Mouse (Mus musculus): ENCODE results near the gene Ipo9.
"Not testable (repeated sequence)": the region's sequence is repeated elsewhere in the genome, so short reads cannot be mapped to it uniquely, and the experiment has no call there.

Gene Ipo9

GRCm38 (mm10) chr1:135427390-135427789 is 2.9 kb downstream of the Ipo9 start:
- no peak for DNase-seq (ENCODE audit: low spot score)

DNA sequence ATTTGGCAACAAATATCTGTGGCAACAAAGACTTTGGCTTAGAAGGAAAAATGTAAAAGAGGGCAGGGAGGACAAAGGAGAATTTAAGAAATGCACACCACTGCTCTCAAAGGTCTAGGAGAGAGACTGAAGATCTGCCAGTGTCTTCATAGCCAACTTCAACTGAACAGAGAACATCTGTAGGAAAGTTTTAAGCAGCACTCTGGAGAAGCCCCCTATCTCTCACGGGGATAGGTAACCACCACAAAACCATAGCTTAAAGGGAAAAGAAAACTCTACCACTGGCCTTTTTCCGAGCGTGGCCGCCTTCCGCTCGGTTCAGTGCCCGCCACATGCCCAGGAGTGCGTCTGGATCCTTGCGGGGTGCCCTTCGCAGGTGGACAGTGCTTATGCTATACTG is 3.7 kb downstream of the Ipo9 start:
- DNase-seq (ENCODE audit: low spot score): no peak

DNA sequence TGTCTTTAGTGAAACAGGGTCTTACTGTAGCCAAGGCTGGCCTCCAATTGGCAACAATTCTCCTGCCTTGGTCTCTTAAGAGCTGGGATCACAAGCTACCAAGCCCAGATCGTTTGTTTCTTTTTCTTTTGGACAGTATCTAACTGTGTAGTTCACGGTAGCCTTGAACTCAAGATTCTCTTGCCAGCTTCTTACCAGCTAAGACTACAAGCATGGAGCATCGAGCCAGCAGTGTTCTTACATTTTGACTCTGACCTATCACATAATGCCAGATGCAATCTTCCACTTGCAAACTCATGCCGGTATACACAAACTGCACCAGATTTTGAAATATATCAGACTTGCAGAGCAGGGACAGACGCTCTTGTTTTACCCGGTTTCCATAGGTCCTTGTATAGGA is 7.5 kb downstream of the Ipo9 start:
- no peak for DNase-seq (ENCODE audit: low spot score)

- DNase-seq (ENCODE audit: low spot score): no peak
These were observed 16.3 kb downstream of the Ipo9 start for GRCm38 (mm10) chr1:135413996-135414395.

DNA sequence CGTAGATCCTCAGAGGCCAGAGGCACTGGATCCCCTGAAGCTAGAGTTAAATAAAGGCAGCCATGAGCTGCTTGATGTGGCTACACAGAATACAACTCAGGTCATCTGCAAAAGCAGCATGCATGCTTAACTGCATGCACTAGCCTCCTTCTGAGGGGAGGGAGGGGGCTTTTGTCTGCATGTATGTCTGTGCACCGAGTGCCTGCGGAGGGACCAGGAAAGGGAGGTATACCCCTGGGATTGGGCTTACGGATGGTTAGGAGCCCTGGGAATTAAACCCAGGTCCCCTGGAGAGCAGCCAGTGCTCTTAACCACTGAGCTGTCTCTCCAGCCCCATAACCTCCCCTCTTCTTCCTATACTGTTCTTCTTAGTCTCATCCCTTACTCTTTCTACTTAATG is 18.2 kb downstream of the Ipo9 start:
- DNase-seq (ENCODE audit: low spot score): no peak

DNA sequence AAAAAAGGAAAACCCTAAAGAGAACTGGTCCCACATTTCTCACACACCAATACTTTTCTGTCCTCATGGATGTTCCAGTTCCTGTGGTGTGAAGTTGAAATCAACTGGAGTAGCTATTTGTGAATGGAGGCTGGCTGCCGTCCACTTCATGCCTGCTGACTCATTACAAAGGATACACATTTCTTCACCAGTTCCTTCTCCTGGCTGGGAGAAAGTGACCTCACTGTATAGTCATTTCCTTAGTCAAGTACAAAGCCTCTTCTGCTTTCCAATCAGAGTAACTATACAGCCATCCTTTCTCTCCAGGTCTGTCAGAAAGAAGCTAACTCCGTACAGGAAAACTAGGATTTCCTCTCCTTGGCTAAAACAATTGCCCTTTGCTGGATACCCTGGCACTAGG is 19.3 kb downstream of the Ipo9 start:
- DNase-seq (ENCODE audit: low spot score): no peak

DNA sequence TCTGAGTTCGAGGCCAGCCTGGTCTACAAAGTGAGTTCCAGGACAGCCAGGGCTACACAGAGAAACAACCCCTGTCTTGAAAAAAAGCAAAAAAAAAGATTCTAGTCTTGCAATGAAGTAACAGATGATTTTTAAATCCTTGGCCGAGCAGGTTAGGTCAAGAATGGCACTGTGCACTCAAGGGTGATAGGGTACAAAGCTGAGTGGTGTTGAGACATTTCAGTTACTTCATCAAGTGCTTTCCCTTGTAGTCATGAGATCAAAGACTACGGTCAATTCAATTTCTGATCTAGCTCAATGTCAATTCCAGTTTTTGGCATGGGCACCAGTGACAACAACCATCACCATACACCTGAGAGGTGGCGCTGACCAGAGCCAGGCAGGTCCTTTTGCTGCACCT is 21.3 kb downstream of the Ipo9 start:
- no peak for DNase-seq (ENCODE audit: low spot score)

- DNase-seq (ENCODE audit: low spot score): no peak
These were observed 24.9 kb downstream of the Ipo9 start for GRCm38 (mm10) chr1:135405356-135405755.

DNA sequence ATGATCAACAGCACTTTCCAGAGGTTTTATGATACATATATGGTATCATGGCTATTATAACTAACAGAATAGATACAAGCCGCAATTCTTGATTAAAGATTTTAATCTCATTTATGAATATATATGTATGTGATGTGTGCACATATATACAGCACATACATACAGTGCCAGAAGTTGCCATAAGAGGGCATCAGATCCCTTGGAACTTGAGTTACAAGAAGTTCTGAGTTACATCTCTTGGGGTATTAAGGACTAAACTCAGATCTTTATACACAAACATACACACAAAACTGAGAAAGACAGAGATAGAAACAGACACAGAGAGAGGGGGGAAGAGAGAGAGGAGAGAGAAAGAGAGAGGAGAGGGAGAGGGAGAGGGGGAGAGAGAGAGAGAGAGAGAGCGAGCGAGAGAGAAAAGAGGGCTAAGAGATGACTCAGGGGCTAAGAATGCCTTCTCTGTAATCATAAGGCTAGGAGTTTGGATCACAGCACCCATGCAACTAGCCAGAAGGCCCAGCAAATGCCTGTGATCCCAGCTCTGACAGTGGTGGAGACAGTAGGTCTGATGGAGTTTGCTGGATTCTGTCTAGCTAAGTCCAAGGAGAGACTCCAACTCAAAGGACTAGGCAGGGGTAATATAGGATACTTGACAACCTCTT is 28.7 kb downstream of the Ipo9 start:
- no peak for DNase-seq (ENCODE audit: low spot score)

DNA sequence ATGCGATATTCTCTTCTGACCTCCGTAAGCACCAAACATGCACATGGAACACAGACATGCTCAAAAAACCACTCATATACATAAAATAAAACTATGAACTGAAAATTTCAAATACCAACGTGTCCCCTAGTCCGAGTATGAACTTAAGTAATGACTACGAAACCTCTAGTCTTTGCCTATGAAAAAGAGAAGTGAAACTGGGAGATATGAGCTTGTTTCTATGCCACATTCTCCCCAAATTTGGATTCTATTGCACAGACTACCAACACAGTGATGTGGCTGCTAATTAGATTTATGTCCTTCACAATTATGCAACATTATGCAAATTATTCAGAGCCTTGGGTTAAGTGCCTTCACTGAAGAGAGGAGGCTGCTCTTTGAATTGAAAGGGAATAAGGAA is 30.8 kb downstream of the Ipo9 start:
- no peak for DNase-seq (ENCODE audit: low spot score)

DNA sequence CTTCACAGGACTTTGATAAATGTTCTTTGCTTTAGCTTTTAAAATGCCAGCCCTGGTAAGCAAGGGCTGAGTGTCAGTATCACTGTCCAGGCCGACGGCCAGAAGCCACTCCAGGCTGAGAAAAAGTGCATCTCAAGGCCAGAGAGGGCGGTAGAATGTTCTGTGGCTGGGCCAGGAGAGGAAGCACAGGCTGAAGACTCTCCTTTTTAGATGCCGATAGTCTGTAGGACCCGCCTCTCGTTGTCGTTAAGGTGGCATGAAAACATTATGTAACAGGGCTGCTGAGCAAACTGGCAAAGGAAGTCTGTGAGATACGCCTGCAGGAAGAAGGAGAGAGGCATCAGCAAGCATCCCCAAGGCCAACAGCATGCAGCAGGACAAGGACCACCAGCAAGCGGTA is 45.1 kb downstream of the Ipo9 start:
- no peak for DNase-seq (ENCODE audit: low spot score)

DNA sequence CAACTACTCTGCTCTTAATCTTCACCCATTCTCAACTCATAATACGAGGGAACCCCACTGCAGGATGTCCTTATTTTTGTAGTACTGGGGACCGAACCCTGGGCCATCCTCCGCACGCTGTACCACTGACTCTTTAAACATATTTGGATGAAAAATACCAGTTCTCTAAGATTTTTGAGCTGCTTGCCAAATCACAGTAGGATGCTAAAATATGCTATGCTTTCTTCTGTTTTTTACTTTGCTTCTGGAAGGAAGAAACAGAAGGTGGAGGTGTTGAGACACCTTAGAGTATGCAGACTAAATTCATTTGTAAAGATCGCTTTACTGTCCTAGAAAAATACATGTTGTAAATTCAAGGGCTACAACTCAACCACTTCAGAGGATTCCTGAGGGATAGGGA is 46.1 kb downstream of the Ipo9 start:
- no peak for DNase-seq (ENCODE audit: low spot score)

GRCm38 (mm10) chr1:135381560-135381959 is 48.7 kb downstream of the Ipo9 start:
- not testable (repeated sequence) for DNase-seq (ENCODE audit: low spot score)

GRCm38 (mm10) chr1:135380071-135380991 is 50.0 kb downstream of the Ipo9 start:
- no peak for DNase-seq (ENCODE audit: low spot score)

DNA sequence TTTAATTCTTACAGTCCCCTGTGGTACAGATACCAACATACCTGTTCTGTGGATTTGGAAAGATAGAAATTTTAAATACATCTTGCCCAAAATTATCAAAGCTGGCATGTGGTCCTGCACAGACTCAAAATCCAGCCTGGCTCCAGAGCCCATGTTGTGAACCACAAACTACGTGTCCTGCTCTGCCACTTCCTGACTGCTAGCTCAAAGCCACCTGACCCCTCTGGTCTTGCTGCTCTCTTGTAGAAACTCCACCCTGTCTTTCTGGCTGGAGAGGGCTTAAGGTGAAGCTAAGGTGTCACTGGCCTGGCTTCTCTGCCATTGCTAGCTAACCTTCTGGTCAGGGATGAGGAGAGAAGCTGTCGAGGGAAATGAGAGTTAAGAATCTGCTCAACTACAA is 51.3 kb downstream of the Ipo9 start:
- DNase-seq (ENCODE audit: low spot score): no peak

DNA sequence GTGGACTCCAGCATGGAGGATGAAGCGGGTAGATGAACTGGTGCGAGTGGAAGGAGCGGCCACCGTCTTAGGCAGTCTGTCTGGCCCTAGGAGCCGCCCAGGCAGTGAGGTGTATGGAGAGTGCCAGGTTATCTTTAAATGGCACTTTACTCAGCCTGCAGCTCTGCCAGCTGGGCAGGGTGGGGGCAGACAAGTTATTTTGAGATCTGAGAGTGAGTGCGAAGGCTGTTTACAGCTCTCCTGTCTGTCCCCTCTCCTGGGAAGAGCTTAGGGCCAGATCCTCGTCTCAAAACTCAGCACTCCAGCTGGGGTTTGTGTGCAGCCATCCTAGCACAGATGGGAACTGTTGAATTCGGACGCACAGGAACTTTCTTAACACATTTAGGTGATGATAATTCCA is 51.7 kb downstream of the Ipo9 start:
- DNase-seq (ENCODE audit: low spot score): no peak

DNA sequence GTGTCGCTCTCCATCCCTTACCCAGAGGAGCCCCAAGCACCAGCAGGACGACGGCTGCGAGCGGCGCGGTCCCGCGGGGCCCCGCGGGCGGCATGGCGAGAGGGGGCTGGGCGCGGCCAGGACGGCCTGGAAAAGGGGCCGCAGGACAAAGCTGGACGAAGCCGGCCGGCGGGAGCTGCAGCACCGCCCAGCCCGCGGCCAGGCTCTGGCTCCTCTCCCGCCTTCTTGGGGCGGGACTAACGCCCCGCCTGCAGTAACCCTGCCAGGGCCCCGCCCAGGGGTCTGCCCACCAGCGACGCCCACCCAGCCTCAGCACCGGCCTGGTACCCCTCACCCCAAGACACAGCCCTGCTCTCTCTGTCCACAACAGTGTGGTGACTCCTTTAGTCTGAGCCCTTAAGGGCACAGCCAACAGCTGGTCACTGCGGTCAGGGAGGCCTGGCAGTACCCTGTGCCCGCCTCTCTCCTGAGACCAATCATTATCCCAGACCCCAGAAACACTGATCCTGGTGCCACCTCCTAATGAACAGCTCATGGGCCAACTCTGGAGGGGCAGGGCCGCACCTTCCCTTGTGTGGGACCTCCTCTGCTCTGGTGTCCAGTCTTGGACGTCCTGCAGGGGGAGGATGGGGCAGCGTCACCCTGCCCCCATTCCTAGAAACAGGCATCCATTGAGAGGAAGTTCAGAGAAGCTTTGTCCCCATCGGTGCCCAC is 55.3 kb downstream of the Ipo9 start, which contains the start of gene Shisa4:
TSS of gene Shisa4 (minus strand) at position 370 of the 714 bp plus-strand sequence.
- no peak for DNase-seq (ENCODE audit: low spot score)

DNA sequence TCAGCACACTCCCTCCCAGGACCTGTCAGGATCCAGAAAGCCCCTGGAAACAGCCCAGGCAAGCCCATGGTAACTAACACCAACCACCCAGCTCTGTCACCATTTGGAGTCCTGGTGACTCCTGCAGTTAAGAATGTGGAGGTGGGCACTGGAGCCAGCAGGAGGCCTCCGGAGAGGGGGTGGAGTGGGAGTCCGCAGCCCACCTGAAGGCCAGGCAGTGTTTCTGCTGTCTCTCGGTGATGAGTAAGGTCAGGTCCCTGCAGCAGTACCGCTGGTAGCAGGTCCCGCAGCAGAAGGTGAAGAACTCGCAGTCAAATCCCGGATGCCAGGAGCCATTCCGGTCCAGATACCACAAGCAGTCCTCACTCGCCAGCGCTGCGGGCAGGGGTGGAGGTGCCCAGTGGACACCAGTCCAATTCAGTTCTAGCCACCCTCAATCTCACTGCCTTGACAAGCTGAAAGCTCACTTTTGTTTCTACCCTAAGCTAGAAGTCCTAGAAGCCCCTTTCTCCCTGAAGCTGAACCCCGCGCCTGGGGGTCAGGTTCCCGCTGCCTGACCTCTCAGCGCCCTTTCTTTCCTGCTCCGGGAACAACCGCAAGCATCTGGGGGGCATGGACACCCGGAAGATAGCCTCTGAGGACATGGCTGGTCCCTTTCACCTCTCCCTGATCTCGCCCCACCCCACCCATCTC is 56.0 kb downstream of the Ipo9 start:
- DNase-seq (ENCODE audit: low spot score): no peak

- no peak for DNase-seq (ENCODE audit: low spot score)
These were observed 57.1 kb downstream of the Ipo9 start for GRCm38 (mm10) chr1:135373171-135373677.

GRCm38 (mm10) chr1:135369415-135369814 is 60.9 kb downstream of the Ipo9 start:
- no peak for DNase-seq (ENCODE audit: low spot score)

DNA sequence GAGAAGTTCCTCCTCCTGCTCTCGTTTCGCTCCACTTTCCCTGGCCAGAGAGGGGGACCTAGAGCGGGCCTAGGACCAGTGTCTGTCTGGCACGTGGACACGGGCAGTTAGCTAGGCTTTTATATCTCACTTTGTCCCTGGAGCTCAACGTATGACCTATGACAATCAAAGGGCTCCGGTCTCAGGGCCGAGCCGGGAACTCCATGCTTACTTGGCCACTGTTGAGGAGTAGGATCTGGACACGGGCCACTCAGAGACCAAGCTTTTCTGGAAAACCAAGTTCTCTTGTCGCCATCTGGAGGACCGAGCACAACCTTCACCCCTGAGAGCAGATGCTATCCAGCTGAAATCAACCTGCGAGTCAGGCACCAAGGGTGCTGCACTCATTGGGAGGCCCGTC is 61.3 kb downstream of the Ipo9 start:
- no peak for DNase-seq (ENCODE audit: low spot score)

- DNase-seq (ENCODE audit: low spot score): peak; percentile 54
These were observed 62.1 kb downstream of the Ipo9 start for GRCm38 (mm10) chr1:135368245-135368644.
